Mouse (Mus musculus) left cerebral cortex, postnatal 36 days (tissue): ENCODE results near the gene Rprml. TPM values are rescaled to one million over a fixed set of nuclear protein-coding genes. Genes with fewer than 3 reads are reported as not detected.

Experiments used
- DNase-seq, 2 experiments: peaks; one replicate each; pipeline ENCODE4 v3.0.0; 2021 to 2022; ENCODE audit warnings: low spot score in 2 of 2, mixed read lengths in 1 of 2
- intact Hi-C: fragments of 180-260 bp; cut with DNase I; formaldehyde crosslinking; loops from one replicate; pipeline ENCODE4 v1.15.1; 2025
- total RNA-seq, 2 experiments: library from RNA; stranded (reverse); gene quantifications; 2 replicates each; pipeline ENCODE4 v1.2.3; 2021

Gene Rprml
- total RNA-seq, 2 experiments from 2014 or later, result 84.9 to 98.5 TPM

- intact Hi-C loops, result no loop called here
- no peak for DNase-seq
These were observed 48.9 kb downstream of the Rprml start for GRCm38 (mm10) chr11:103698226-103698625.

Other genes starting within 250 kb of the Rprml start
- 10 to 100 TPM; 16.3 to 18.8 TPM for gene Plekhm1, start 236.9 kb upstream of the Rprml start, total RNA-seq
- not detected for gene Lrrc37a, start 145.0 kb upstream of the Rprml start, total RNA-seq
- gene Gm884, start 28.4 kb upstream of the Rprml start, total RNA-seq, result under 1 TPM in 1 of 2 experiments, not detected in 1; 0.05 TPM
- not detected for gene Lyzl6, start 10.7 kb upstream of the Rprml start, total RNA-seq
- 10 to 100 TPM; 64.0 to 70.3 TPM for gene Gosr2, start 48.3 kb downstream of the Rprml start, total RNA-seq
- gene Wnt9b, start 100.3 kb downstream of the Rprml start, total RNA-seq, result under 1 TPM; 0.17 to 0.32 TPM
- 1 to 10 TPM; 1.2 to 1.8 TPM for gene Wnt3, start 124.6 kb downstream of the Rprml start, total RNA-seq